Mouse (Mus musculus) heart, adult 11 months (tissue): ENCODE results near the gene Pth.
A peak's percentile ranks its signal among the peaks of the same experiment; 100 is the strongest.

Experiments
- DNase-seq: peaks from one replicate; pipeline ENCODE4 v3.0.0; 2022

Pth gene

DNA sequence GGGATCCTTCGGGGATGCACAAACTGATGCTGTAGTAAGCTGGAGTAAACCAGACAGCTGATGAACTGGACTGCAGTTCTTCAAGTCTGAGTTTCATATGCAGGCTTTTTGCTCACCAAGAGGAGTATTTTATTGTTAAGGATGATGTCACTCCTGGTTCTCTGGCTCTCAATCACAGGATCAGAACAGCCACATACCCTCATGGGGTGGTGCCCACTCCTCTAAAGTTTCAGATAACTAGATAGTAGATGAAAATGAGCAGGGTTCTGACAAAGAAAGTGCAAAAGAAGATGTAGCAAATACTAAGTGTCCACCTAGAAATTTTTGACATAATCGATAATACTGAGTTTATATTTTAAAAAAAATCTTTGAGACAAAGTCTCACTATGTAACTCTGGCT, at the start of gene Pth:
Pth (minus strand) TSS at position 101 of the 400 bp plus-strand sequence.
- DNase-seq: no peak

GRCm38 (mm10) chr7:113436312-113436711, 47.9 kb upstream of the Pth start:
- no peak for DNase-seq

DNA sequence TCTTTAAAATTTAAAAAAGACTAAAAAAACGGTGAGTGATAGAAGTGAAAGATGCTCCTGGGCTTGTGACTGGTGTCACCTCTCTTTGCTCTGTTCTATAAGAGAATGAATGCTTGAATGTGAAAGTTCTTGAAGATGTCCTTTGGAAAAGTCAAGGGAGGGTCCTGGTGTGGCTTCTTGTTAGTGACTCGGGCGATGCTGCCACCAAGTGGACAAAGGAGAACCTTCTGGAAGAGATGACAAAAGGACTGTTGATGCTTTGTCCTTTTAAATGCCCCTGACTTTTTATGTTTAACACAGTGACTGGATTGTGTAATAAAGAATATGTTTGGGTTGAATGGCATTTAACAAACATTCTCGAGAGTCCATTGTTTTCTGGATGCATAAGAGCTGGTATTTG, 45.9 kb upstream of the Pth start:
- no peak for DNase-seq

DNA sequence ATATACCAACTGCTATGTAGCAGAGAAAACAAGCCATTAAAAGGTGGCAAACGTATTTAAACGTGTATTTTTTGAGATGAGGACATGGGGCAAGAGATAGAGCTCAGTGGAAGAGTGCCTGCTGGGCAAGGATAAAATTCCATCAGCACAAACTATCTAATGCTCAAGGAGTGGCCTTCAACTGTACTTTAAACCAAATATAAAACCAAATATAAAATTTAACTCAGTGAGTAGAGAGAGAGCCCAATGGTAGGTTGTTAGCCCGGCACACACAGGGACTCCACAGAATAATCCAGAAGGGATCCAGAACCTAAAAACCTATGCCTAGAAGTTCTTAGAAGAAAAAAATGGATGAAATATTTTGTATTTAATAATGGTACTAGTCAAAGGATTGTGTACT, 45.1 kb upstream of the Pth start:
- no peak for DNase-seq

DNA sequence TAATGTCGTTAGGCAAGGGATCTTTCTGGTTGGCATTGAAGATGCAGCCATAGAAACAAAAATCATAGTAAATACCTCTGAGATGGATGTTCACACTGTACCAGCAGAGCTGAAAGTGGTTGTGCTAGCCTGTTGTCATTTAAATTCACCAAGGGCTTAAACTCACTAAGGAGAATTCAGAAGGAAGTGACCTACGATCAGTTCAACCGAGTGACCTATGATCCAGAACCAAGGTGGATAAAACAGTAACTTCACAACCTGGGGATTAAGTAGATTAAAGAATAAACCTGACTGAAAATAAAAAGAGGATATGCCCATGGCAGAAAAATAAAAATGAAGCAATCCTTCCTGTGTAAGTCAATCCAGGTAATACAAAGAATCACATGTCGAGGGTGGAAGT, 44.5 kb upstream of the Pth start:
- no peak for DNase-seq

DNA sequence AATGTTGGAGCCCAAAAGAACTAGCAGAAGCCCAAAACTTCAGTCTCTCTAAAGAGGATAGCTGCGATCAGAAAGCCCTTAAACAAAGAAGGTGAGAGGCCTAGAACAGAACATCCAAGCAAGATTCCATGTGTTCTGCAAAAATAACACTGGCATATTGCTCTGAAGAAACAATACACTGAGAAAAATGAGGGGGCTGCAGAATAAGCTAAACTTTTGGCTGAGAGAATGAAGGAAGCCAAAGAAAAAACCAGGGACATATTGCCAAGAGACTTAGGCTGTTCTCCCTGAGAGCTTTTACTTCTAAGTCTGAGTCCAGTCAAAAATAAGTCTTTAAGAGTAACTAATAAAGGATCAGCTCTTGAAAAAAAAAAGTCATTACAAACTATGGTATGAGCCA, 32.4 kb upstream of the Pth start:
- DNase-seq: no peak

DNA sequence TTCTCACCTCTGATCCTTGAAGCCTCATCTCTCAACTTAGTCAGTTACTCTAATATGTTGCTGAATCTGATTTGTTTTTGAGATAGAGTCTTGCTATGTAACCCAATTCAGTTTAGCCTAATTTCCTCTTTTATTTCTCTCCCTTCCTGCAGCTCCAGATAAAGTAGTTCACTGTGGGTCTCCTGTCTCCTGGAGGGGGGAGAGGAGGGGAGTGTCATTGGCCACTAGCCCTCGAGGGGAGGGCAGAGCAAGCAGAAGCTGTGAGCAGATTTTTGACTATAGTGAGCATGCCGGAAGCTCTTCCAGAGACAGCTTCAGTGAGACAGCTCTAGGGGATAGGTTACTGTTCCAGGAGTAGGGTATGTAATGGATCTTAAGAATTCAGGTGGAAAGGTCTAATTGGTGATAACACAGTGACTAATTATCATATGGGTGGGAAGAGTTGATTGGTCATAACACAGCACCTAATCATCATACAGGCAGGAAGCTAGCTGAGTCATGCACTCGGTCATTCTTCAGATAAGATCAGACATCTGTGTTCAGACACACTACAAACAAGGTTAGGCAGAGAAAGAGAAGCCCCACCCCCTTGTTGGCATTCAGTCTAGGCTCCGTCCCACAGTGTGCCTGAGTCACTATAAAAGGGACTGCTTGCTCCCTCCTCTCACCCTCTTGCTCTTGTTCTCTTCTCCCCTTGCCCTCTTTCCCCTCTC, 30.9 kb upstream of the Pth start:
- peak; percentile 66 for DNase-seq

DNA sequence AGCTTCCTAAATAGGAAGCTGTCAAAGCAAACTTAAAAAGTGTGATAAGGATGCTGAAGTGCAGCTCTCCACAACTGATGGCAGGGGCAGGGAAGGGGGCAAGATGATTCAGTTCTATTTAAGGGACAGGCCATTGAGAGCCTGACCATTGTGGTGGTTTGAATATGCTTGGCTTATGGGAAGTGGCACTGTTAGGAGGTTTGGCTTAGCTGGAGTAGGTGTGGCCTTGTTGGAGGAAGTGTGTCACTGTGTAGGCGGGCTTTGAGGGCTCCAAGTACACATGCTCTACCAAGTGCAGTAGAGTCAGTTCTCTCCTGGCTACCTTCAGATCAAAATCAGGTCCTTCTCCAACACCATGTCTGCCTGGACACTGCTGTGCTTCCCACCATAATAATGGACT, 28.2 kb upstream of the Pth start:
- DNase-seq: peak; percentile 57

- DNase-seq: no peak
Observed at GRCm38 (mm10) chr7:113415256-113415655, 26.9 kb upstream of the Pth start.

DNA sequence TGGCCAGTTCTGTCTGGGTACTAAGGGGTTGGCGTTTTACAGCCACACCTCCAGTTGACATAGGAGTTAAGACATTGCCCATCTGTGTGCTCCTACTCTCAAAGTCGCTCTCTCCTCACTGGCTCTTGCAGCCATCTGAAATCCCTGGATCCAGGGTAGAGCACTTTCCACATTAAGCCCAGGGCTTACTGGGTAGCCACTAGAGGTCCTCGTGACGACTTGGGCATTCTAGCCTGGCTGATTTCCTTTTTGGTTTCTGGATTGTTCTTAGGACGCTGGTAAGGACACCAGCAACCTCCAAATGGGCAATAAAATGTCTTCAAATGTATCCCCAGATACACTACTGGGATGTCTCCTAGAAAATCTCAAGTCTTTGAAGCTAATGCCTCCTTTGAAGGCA, 20.3 kb upstream of the Pth start:
- DNase-seq: no peak

DNA sequence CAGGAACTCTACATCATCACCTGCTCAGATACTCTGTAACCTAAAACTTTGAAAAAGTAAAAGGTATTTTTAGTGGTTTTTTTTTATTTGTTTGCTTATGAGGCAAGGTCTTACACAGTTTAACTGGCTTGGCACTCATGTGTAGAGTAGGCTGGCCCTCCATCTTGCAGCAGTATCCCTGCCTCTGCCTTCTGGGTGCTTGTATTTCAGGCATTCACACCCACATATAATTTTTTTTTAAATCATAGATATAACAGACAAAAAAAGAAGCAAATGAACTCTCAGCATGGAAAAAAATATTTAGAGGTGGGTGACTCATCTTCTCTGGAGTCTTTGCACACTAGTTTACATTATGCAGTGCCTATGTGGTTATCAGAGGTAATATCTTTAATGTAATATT, 9.7 kb upstream of the Pth start:
- no peak for DNase-seq

DNA sequence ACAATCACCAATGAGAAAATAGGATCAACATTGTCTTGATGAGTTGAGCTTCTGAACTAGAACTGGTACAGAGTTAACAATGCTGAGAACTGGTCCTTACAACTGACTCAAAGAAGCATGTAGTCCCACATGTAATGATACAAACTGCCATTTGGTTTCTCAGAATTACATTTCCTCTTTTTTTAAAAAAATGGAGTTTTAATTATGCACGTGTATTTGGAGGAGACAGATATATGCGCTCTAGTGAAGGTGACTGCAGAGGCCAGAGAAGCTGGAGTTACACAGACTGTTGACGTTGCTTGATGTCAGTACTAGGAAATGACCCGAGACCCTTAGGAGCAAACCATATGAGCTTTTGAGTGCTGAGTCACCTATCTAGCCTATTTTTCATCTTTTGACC, 8.3 kb upstream of the Pth start:
- DNase-seq: no peak

DNA sequence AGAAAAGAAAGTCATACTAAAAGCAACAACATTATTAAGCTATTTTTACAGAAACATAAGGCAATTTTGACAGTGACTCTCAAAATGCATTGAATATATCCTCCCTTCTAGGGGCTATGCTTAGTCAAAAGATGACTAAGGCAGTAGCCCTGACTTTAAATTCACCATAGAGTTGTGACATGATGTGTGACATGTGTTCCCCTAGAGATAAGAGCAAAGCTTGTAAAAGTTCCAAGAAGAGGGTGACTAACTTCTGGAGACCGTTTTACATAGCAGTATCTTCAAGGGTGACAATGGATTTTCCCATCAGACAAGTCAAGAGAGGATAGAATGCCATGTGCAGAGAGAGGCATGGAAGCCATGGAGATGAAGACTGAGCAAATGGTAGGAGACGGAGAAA, 3.2 kb upstream of the Pth start:
- no peak for DNase-seq

DNA sequence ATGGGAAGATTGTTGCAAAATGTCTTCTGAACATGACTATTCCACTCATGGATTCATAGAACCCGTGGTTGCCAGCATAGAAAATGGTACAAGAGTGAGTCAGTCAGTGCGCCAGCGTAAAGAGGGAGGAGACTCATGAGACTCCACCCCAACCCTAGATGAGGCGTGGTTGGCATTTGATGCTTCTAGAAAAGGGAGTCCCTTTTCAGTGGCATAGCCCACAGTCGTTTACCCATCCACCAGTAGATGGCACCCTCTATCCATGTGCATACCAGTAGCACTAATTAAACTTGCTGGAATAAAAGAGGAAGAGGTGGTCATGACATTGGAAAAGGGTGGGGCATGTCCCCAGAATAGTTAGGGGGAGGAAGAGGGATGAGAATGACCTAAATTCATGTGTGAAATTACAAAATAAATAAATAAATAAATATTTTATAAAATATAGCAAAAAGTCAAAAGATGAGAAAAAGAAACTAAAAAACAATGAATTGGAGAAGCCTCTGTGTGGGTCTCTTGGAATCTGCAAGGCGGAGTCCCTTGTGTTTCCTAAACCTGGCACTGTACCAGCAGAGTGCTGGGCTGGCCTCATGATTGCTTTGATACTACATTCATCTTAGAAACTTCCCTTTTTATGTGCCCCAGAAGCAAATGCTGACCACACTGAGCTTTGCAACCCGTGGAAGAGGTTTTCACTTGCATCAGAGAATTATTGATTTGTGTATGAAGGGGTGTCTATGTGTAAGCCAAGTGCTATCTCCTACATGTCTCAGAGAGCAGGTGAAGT, 10.3 kb downstream of the Pth start:
- DNase-seq: peak; percentile 98

DNA sequence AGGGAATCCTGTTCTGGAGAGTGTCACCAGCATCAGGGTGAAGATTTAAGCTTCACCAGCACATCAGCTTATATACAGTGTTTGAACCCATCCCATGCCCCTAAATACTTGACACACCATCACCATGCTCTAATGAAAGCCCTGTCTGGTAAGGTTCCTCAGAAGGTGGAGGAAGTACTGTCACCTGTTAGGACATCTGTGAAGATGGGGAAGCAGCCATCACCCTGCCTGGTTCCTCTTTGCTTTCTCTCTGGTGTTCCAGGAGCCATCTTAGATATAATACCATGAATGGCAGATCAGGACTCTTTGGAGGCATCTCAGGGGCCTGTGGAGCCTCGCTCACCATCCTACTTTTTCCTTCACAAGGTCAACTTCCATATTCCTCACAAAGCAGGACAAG, 15.7 kb downstream of the Pth start:
- no peak for DNase-seq

DNA sequence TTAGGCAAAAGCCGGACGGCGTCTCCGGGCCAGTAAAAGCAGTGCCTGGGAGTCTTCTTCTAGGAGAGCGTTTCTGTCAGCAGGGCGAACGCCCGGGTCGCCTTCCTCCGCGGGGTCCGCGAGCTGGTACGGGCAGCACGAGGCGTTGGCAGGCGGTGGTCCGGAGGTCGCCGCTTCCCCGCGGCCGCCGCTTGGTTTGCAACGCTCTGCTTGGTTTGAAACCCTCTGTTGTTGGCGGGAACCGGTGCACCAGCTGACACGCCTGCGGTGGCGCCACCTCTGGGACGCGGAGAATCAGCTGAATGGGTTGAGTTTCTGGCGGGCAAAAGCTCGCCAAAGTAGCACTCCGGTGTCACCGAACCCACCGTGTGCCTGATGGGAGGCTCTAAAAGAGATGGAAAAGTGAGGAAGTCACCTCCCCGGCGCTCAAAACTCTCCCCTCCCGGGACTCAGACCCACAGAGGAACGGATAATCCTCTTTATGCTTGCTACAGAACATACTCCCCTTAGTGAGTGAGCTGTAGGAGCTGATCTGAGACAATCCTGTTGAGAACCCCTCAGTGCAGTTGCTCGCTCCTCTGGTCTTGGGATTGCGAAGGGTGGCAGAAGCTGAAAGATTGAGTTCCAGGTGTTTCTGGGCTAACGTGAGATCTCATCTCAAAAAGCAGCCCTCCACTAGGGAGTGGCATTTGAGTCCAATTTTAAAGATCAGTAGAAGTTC, 18.6 kb downstream of the Pth start:
- DNase-seq: peak; percentile 96

DNA sequence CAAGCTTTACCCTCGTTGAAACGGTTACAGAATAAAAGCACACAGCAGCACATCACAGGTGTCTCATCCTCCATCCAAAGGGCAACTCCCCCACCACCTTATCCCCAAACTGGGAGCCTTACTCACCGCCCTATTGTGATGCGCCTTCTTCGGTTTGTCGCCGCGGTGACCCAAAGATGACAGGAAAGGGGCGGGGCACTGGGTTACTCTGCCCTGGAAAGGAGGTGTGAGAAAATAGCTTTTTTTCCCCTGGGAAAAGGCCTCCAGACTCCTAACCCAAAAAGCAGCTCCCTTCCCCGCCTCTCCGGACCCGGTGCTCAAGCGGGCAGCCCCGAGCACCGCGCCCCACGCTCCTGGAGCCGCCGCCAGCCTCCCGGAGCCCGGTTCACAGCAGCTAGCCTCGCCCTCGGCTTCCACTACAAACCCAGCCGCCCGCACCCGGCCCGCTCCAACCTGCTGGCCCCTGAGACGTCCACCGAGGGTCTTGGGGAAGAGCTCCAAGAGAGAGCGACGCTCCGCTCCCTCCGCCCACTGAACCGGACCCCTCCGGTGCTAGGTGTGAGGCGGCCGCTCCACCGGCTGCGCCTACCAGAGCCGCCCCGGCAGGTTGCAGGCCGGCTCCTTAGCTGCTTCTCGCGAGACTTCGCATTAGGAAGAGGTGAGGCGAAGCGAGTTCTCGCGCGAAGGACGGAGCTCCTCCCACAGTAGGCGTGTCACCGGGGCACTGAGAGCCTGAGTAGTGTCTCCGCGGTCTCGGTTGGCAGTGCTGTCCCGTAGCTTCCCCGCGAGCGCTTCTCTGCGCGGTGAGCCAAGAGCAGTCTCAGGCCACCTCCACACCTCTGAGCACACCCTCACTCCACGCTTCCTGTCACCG, 19.4 kb downstream of the Pth start, which contains the start of gene Btbd10:
Btbd10 (minus strand) TSS at position 647 of the 874 bp plus-strand sequence.
- peak; percentile 99 for DNase-seq

- DNase-seq: no peak
Observed at GRCm38 (mm10) chr7:113367440-113367839, 20.9 kb downstream of the Pth start.

DNA sequence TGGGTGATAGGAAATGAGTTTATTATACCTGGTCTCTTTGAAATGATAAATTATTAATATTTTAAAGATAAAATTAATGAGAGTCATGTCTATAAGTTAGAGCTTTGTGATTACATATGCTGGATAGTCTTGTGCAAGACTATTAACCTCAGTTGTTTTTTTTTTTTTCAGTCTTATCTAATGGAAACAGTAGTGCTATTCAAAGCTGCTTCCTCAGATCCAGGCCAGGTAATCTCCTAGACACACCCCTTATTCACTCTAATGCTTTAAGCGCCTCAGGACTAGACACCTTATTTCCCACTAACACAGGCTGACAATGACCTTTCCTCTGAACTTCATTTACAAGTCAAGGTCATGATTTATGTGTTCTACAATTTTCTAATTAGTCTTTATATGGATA, 39.3 kb downstream of the Pth start:
- DNase-seq: no peak

- no peak for DNase-seq
Observed at GRCm38 (mm10) chr7:113347694-113348093, 40.7 kb downstream of the Pth start.

- DNase-seq: peak; percentile 90
Observed at GRCm38 (mm10) chr7:113347271-113347670, 41.1 kb downstream of the Pth start.
